Mouse (Mus musculus) lung, postnatal 14 days (tissue): Measurements from ENCODE around the gene 1110051M20Rik.

Source experiments
- DNase-seq: peaks from one replicate; pipeline ENCODE4 v3.0.0; 2021

Gene 1110051M20Rik

GRCm38 (mm10) chr2:91345644-91346043 lies 98.9 kb downstream of the 1110051M20Rik start:
- no peak for DNase-seq

- DNase-seq: no peak
Measured at GRCm38 (mm10) chr2:91339591-91339990, 104.9 kb downstream of the 1110051M20Rik start.

GRCm38 (mm10) chr2:91335128-91335527 lies 109.4 kb downstream of the 1110051M20Rik start:
- peak; percentile 79 for DNase-seq

- no peak for DNase-seq
Measured at GRCm38 (mm10) chr2:91331051-91331843, 113.3 kb downstream of the 1110051M20Rik start.

- peak; percentile 45 for DNase-seq
Measured at GRCm38 (mm10) chr2:91329996-91330738, 114.3 kb downstream of the 1110051M20Rik start.

- DNase-seq: no peak
Measured at GRCm38 (mm10) chr2:91328729-91329125, 115.8 kb downstream of the 1110051M20Rik start.

- DNase-seq: no peak
Measured at GRCm38 (mm10) chr2:91327968-91328728, 116.4 kb downstream of the 1110051M20Rik start.

GRCm38 (mm10) chr2:91326746-91327350 lies 117.7 kb downstream of the 1110051M20Rik start:
- DNase-seq: peak; percentile 65

GRCm38 (mm10) chr2:91324761-91325421 lies 119.6 kb downstream of the 1110051M20Rik start:
- peak; percentile 74 for DNase-seq

- no peak for DNase-seq
Measured at GRCm38 (mm10) chr2:91324346-91324745, 120.2 kb downstream of the 1110051M20Rik start.

GRCm38 (mm10) chr2:91322490-91322889 lies 122.0 kb downstream of the 1110051M20Rik start:
- no peak for DNase-seq

- DNase-seq: no peak
Measured at GRCm38 (mm10) chr2:91321923-91322322, 122.6 kb downstream of the 1110051M20Rik start.

GRCm38 (mm10) chr2:91320559-91321529 lies 123.7 kb downstream of the 1110051M20Rik start:
- no peak for DNase-seq

- DNase-seq: no peak
Measured at GRCm38 (mm10) chr2:91314184-91314583, 130.3 kb downstream of the 1110051M20Rik start.

- peak; percentile 56 for DNase-seq
Measured at GRCm38 (mm10) chr2:91312578-91313311, 131.8 kb downstream of the 1110051M20Rik start.

GRCm38 (mm10) chr2:91309546-91309945 lies 135.0 kb downstream of the 1110051M20Rik start:
- DNase-seq: no peak

- no peak for DNase-seq
Measured at GRCm38 (mm10) chr2:91308680-91309079, 135.8 kb downstream of the 1110051M20Rik start.

GRCm38 (mm10) chr2:91306589-91306988 lies 137.9 kb downstream of the 1110051M20Rik start:
- no peak for DNase-seq

- DNase-seq: no peak
Measured at GRCm38 (mm10) chr2:91305926-91306325, 138.6 kb downstream of the 1110051M20Rik start.

GRCm38 (mm10) chr2:91302845-91303244 lies 141.7 kb downstream of the 1110051M20Rik start:
- no peak for DNase-seq
